Mouse (Mus musculus) gastrocnemius, postnatal 14 days (tissue): ENCODE measurements at regions not wholly inside any gene's neighbourhood (a gene's known extent, or its start where the extent isn't known, plus 50 kb on each side); places are given as distances from the start of the nearest gene placed in this dataset.
A peak's percentile ranks its signal among the peaks of the same experiment; 100 is the strongest.

Source experiments
- DNase-seq: peaks from one replicate; pipeline ENCODE4 v3.0.0; 2021; ENCODE audit warnings: mixed read lengths
- intact Hi-C: fragments of 180-260 bp; cut with DNase I; formaldehyde crosslinking; loops from one replicate; pipeline ENCODE4 v1.15.1; 2025; ENCODE audit warnings: low total_unique reads

DNA sequence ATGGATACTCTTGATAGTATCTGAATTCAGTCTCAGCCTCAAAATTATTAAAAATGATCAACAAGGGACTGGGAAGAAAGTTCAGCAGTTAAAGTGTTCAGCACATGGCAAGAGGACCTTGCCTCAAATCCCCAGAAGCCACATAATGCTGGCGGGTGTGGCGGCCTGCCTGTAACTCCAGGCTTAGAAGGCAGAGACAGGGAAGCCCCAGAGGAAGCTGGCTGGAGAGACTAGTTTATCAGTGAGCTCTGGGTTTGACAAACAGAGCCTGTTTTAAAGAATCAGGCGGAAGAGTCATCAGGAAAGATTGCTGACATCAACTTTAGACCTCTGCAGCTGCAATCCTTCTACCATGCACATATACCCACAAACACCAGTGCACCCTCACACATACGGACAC, 52.1 kb upstream of the Fyn start:
- DNase-seq: peak; percentile 23
- intact Hi-C loops: no loop called here

DNA sequence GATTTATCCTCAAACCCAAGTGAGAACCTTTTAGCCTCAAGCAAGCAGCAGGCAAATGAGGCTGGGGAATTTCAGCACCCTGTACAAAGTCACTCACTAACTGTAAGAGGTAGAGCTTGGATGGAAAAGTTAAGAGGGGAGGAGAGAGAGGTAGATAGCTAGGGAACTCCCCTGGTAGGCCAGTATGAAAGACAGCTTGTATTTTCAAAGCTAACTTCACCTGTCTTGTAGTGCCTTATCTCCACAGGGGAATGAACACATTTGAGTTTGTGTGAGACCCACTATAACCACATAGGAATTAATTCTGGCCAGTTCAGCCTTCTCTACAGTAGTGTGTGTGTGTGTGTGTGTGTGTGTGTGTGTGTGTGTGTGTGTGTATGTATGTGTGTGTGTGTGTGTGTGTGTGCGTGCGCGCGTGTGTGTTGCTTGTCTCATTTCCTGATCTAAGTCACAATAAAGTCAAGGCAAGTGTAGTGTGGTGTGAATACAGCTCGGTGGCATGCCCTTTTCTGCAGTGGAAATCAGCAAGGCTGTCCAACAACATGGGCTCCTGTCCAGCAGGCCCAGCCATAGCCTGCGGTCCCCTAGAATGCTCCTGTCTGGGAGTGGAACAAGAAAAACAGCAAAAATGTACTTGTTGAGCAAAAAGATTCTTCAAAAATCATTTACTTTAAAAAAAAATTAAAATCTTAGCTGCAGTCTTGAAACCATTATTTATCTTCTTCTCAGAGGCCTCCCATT, 53.1 kb upstream of the Fyn start:
- DNase-seq: peak; percentile 9

DNA sequence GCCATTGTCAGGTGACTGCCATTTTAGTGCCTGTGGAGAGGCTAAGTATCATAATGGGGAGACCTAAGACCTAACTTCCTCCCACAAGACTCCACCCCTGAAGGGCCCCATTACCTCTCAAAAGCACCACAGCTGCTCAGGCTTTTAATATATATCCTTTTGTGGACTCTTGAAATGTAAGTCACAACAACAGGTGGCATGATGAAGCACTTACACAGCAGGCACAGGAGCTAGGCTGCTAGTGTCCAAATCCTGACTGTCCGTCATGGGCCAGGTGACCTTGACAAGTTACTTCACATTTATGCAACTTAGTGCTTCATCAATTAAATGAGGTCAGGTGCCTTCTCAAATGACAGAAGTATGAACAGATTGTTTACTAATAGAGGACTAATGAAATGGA, 57.2 kb upstream of the Fyn start:
- no peak for DNase-seq
- intact Hi-C loops: no loop called here

More for the DNA sequence above, 53.1 kb upstream of the Fyn start:
- intact Hi-C loops: no loop called here

DNA sequence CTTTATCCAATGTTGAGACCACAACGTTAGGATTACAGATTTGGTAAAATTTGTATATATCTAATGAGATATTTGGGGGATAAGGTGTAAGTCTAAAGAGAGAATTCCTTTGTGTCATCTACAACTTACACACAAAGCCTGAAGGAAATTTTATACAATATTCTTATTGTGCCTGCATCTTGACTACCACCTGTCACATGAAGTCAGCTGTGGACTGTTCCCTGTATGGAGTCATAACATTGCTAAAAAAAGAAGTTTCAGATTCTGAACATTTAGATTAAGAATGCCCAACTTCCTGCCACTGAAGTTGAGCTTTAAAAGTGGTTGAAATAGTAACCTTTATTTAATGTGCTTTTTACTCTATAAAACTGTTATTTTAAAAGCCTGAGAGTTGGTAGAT, 60.1 kb upstream of the Fyn start:
- DNase-seq: no peak
- intact Hi-C loops: no loop called here

DNA sequence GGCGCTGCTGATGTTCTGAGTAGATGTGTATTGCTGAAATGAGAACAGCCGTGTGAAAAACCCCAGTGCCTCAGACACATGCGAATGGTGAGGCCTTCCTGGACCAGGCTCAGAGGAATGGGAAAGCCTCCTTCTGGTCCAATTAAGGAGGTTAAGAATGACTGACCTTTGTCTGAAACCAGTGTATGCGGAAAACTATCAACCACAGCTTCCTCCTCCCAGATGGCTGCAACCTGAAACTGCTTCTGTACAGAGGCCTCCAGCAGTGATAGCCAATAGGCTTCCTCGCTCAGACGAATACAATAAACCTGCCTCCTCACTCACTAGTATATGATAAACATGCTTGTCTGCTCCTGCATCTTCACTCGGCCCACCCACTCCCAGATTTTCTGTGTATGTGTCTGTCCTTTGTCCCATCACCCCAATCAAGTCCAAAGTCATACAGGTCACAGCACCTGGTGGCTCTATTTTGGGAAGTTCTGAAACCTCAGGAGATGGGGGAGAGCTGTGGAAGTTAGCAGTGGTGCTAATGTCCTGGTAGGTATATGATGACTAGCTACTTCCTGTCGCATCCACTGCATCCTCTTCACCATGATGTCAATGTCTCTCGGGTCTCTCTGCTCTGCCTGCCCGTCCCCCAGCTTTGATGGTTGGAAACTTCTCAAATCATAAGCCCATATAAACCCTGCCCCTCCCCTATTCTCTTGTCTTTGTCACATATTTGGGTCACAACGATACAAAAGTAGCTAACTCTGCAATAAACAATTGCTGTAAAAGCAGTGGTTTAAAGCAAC, 75.8 kb upstream of the Fyn start:
- intact Hi-C loops: no loop called here
- no peak for DNase-seq

DNA sequence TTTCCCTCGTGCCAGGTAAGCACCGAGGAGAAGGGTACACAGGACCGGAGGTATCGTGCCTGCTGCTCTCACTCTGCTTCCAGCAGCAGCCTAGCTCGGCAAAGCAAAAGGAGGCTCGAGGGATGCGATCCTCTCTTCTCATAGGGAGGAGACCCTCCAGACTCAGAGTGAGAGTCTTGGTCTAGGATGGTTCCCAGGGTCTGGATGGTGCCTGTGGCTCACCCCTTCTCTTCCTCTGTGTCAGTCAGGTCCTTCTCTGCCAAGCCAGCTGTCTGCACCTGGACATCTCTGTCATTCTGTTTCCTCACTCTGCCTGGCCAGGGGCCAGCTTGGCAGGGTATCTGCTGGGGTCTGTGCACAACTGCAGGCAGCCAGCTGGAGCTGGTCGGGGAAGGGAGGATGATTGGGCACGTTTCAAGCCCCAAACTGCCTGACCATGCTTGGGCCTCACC, 76.9 kb upstream of the Fyn start:
- DNase-seq: peak; percentile 48
- intact Hi-C loops: no loop called here

DNA sequence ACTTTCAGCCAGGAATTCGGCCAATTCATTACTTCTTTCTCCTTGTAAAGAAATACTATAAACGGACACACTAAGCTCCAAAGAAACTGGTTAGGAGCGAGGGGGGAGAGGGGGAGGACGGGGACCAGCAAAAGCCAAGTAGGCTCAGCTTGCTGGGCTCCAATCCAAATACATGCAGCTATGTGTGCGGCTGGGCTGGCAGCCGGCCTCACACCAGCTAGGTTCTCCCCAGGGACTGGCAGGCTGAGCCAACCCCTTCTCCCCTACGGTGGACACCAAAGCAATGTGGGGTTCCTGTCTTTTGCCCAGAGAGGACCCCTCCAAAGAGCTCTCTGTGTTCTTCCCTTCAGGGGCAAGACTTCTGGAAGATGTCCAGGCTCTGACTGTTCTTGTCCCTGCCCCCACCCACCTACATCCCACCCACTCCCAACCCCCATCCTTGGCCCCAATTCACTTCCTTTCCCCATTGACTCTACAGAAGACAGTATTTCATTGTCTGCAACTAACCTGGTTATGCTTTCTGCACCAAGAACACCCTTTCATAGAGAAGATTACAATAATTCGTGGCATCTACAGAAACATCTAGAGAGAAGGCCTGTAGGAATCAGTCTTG, 77.4 kb upstream of the Fyn start:
- peak; percentile 67 for DNase-seq
- intact Hi-C loops: no loop called here

DNA sequence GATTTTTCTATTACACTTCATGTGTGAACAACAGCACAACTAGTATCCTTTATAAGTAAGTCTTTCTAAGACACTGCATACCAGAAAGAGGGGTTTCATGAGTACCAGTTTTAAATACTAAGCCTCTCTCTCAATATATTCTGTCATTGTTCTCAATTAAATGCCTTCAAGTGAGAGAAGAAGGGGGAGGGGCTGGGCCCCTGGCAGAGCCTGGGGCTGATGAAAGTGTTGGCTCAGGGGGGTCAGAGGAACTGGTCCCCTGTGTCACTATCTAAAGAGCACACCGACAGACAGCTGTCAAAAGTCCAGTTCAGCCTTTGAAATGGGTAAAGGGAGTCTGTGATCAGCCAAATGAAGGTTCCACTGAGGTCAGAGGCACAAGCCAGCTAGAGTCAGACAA, 78.4 kb upstream of the Fyn start:
- no peak for DNase-seq
- intact Hi-C loops: no loop called here

DNA sequence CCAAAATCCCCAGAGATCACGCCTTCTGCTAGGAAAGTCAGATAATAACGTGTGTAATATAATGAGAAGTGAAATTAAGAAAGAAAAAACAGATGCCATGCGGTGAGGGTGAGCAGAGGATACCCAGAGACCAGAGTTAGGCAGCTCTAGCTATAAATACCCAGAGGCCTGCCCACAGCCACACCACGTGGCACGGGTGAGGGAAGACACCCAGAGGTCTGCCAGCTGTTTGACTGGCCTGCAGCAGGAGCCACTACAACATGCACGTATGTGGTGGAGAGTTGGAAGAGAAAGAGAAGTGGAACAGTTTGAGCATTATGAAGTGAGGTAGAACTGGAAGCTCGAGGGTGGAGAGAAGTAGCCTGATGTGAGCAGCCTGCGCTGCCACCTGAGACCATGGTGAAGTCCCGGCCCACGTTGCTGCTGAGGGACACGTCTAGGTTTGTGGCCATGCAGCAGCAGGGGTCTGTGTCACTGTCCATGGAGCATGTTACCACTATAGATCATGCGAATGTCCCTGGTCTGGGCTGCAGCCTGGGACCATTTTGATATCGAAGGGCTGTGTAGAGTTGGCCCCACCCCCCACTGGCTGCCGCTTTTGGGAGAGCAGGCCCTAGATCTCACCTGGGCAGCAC, 88.2 kb upstream of the Fyn start:
- intact Hi-C loops: no loop called here
- DNase-seq: no peak

DNA sequence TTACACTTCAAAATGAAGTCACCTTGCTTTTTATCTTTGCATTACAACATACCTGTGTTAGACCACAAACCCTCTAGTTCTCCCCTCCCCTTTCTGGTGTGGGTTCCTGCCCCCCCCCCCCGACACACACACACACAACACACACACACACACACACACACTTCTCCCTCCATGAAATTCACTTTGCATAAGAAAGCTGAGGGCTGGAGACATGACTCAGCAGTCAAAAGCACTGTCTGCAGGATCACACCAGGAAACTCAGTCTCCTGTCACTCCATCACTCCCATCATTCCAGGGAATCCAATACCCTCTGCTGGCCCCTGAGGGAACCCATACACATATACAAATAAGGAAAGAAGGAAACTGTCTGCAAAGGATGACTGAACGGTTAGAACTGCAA, 94.5 kb upstream of the Fyn start:
- intact Hi-C loops: no loop called here
- no peak for DNase-seq

DNA sequence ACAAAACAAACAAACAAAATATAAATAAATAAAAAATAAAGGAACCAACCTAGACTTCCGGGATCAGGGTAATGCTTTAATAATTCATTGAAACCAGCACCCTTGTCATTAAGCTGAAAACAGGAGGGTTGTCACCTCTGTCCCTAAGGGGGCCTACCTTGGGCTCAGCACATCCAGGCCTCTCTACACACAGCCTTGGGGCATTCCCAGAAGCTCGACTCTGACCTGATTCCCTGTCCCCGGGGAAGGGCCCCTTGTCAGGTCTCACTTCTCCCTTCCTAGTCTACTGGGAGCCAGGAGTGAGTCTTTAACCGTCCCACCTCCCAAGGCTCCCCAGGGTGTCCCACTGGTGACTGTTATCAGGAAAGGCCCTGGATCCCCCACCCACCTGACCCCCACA, 95.2 kb upstream of the Fyn start:
- intact Hi-C loops: no loop called here
- no peak for DNase-seq

DNA sequence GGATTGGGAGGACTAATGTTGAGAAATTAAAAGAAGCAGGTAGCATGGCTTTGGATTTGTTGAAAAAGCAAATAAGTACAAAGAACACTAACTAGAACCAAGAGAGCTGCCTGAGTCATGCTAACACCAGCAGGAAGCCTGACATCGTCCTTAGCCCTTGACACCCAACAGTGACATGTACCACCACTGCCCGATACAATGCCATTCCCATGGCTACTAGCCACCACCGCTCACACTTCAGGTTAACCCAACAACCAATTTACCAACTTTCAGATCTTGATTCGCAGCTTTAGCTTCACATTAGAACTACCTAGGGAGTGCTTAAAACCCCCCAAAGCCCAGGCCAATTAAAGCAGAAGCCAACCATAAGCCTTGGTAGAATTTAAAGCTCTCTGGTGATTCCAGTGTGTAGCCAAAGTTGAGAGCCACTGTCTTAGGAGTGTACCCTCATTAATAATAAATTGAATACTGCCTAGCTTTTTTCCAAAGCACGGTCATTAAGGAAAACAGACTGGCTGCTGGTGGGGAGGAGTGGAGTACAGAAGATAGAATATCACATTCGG, 96.2 kb upstream of the Fyn start:
- intact Hi-C loops: no loop called here
- DNase-seq: no peak

DNA sequence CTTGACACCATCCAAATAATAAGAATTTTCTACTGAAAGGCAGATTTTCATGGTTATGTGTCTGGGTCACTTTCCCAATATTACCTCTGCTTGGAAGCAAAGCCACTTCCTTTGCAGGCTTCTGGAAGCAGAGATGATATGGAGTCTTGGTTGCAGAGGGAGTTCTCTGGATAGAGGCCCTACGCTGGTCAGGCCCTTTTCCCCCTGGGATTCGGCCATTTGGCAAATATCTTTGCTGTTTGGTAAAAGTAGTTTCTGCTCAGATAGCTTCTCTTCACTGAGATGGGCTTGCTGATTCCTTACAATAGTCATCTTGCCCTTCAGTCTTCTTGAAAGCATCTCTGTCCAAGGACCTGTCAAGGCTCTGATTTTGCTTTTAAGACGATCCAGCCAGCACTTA, 98.2 kb upstream of the Fyn start:
- DNase-seq: no peak
- intact Hi-C loops: no loop called here

DNA sequence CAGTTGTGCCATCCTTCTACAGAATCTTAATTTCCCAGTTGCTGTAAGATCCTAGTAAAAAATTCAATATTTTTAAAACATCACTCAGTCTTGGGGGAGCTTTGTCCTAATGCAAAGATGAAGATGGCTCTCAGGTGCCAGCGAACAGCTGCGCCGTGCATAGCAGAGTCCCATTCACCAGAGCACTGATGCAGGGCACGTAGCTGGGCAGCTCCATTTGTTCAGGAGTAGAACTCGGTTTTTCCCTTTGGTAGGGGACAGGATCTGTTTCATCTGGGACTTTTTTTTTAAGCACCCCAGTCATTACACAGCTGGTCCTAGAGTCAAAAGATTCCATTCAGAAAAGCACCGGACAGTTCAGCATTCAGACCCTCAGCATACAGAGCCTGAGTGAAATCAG, 101.4 kb upstream of the Fyn start:
- DNase-seq: no peak
- intact Hi-C loops: no loop called here

DNA sequence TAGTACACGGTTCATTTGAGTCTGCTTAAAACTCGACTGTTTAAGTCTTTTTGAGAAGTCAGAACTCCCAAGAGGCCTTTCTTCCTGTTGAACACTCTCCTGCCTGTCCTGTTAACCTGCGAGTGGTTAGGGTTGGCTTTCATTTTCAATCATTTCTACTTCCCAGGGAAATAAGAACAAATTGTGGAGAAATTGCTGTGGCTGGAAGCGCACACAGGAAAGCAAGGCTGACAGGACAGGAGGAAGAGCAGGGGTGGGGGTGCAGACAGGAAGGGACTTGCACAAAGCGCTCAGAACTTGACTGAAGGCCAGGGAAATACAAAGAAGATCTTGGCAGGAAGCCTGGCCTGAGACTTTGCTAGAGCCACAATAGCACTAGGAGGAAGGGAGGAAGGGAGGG, 102.2 kb upstream of the Fyn start:
- peak; percentile 80 for DNase-seq
- intact Hi-C loops: no loop called here

DNA sequence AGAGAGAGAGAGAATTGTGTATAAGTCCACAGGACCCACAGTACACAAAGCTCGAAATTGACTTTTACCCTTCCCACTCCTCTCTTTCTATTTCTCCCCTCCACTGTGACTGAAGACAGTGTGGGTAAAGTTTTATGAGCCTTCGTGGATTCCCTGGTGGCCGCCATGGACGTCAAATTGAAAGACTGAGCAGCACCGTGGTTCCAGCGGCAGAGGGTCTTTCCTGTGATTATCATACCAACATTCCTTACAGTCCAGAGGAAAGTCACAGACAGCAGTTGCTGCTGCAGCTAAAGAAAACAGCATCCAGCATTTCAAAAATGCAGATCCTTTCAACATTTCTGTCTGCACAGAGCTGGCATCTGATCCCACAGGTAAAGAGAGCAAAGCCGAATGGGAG, 98.9 kb upstream of the Ccn6 start:
- no peak for DNase-seq

DNA sequence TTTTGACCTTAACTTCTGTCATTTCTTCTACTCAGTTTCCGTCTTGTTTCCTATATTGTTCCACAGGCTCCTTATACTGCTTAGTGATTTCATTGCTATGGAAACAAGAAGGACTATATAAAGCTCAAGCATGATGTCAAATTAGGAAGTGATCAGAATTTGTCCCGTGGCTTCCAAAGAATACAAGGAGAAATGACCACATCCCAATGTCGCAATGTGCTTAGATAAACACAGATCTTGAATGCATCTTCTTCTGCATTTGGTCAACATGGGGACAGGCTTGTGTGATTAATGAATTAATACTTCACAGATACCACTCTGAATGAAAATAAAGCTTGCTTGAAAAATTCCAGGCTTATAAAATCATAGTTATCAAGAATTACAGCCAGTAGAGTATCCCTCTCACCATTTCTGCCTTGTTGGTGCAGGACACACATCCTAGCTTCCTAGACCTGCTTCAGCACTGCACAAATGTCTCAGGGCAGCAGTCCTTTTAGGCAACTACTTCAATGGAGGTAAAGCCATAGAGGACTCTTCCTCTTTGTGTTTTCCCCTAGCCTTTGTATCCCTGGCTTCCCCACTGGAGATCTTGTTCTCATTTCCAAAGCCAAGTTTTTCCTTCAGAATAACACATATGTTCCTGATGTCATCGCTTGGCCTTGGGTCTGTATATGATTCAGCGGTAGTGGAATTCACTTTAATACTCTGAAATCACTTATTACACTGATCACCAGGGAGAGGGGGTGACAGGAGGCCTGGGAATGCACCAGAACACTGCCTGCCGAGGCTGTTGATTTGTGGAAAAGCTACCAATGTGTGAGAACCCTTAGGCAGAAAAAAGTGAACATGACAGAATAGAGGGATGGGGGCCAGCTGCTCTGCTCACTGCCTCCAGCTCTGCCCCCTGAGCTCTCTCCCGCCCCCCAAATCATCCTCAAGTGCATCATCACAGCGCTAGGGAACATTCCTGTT, 97.9 kb upstream of the Ccn6 start:
- peak; percentile 44 for DNase-seq
- intact Hi-C loops: no loop called here

More for the DNA sequence above, 98.9 kb upstream of the Ccn6 start:
- intact Hi-C loops: no loop called here

DNA sequence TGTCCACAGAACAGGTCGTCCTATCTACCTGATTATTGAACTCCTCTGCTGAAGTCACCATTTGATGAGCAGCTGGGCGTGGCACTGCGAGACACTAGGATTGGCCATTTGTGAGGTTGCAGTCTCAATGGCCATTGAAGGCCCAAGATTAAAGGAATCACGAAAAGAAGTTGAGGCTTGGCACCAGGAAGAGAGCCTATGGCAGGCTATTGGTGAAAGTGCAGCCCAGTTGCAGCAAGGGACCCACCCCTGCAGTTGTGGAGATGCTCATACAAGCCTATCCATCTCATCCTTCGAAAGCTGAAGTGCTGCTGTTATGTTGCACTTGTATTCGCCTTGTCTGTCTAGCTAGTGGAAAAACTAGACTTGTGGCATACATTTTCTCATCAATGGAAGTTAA, 96.5 kb upstream of the Ccn6 start:
- intact Hi-C loops: no loop called here
- no peak for DNase-seq
